Mouse (Mus musculus) brain, embryonic 18.5 days (tissue): ENCODE data around the gene BC005537.
"Not testable (repeated sequence)": the region's sequence is repeated elsewhere in the genome, so short reads cannot be mapped to it uniquely, and the experiment has no call there.

ENCODE experiments used
- DNase-seq: peaks from one replicate; pipeline ENCODE4 v3.0.0-alpha.2; 2012; ENCODE audit warnings: low read depth, low spot score

Gene BC005537

GRCm38 (mm10) chr13:24799925-24800673 is 1.4 kb upstream of the BC005537 start:
- no peak for DNase-seq

GRCm38 (mm10) chr13:24800674-24801307 is 666 bp upstream of the BC005537 start:
- DNase-seq, result peak; percentile 96

- DNase-seq, result no peak
These were observed 754 bp downstream of the BC005537 start for GRCm38 (mm10) chr13:24802131-24802691.

- DNase-seq, result no peak
These were observed 1.7 kb downstream of the BC005537 start for GRCm38 (mm10) chr13:24803196-24803595.

GRCm38 (mm10) chr13:24806079-24806478 is 4.6 kb downstream of the BC005537 start:
- no peak for DNase-seq

GRCm38 (mm10) chr13:24812521-24812920 is 11.1 kb downstream of the BC005537 start:
- DNase-seq, result no peak

- no peak for DNase-seq
These were observed 13.2 kb downstream of the BC005537 start for GRCm38 (mm10) chr13:24814616-24815015.

GRCm38 (mm10) chr13:24816125-24817092 is 15.0 kb downstream of the BC005537 start:
- DNase-seq, result no peak

GRCm38 (mm10) chr13:24819931-24820330 is 18.5 kb downstream of the BC005537 start:
- no peak for DNase-seq

GRCm38 (mm10) chr13:24822663-24823343 is 21.3 kb downstream of the BC005537 start:
- no peak for DNase-seq

GRCm38 (mm10) chr13:24824647-24825046 is 23.2 kb downstream of the BC005537 start:
- no peak for DNase-seq

- DNase-seq, result no peak
These were observed 24.1 kb downstream of the BC005537 start for GRCm38 (mm10) chr13:24825587-24825986.

GRCm38 (mm10) chr13:24826116-24826515 is 24.7 kb downstream of the BC005537 start:
- DNase-seq, result no peak

- DNase-seq, result no peak
These were observed 29.4 kb downstream of the BC005537 start for GRCm38 (mm10) chr13:24830756-24831352.

- DNase-seq, result peak; percentile 91
These were observed 30.1 kb downstream of the BC005537 start, which contains the start of the genes Acot13 and Tdp2 for GRCm38 (mm10) chr13:24831353-24832130. Gene Acot13 (minus strand): TSS chr13:24831540. Gene Tdp2 (plus strand): TSS chr13:24831679.

GRCm38 (mm10) chr13:24832131-24832810 is 30.8 kb downstream of the BC005537 start:
- no peak for DNase-seq

GRCm38 (mm10) chr13:24832811-24833155 is 31.3 kb downstream of the BC005537 start:
- no peak for DNase-seq

GRCm38 (mm10) chr13:24837765-24838164 is 36.3 kb downstream of the BC005537 start:
- not testable (repeated sequence) for DNase-seq

GRCm38 (mm10) chr13:24839831-24840230 is 38.4 kb downstream of the BC005537 start:
- DNase-seq, result no peak
